Mouse (Mus musculus): ENCODE measurements around the gene Mas1. TPM values are rescaled to one million over a fixed set of nuclear protein-coding genes. Genes with fewer than 3 reads are reported as not detected.
A peak's percentile ranks its signal among the peaks of the same experiment; 100 is the strongest.
"Not testable (repeated sequence)": the region's sequence is repeated elsewhere in the genome, so short reads cannot be mapped to it uniquely, and the experiment has no call there.

Gene Mas1
- 0.33 and 0.38 TPM in 2 replicates for polyA plus RNA-seq (2012; rRNA removed)

- no peak for DNase-seq (ENCODE audit: low spot score)
Measured at GRCm38 (mm10) chr17:12868043-12868442, at the start of gene Mas1. Mas1 (minus strand) TSS chr17:12868143.

- no peak for DNase-seq (ENCODE audit: low spot score)
Measured at GRCm38 (mm10) chr17:12916588-12917380, 48.8 kb upstream of the Mas1 start.

GRCm38 (mm10) chr17:12915881-12916583 is 48.1 kb upstream of the Mas1 start, which contains the start of gene Mrpl18:
Mrpl18 (minus strand) TSS chr17:12916345.
- DNase-seq (ENCODE audit: low spot score): peak; percentile 88

GRCm38 (mm10) chr17:12915488-12915880 is 47.5 kb upstream of the Mas1 start, which contains the start of gene Tcp1:
Tcp1 (plus strand) TSS chr17:12915701.
- DNase-seq (ENCODE audit: low spot score): peak; percentile 35

- no peak for DNase-seq (ENCODE audit: low spot score)
Measured at GRCm38 (mm10) chr17:12910391-12910790, 42.4 kb upstream of the Mas1 start.

GRCm38 (mm10) chr17:12909361-12910280 is 41.7 kb upstream of the Mas1 start, which contains the start of gene Pnldc1:
Pnldc1 (minus strand) TSS chr17:12910230.
- no peak for DNase-seq (ENCODE audit: low spot score)

GRCm38 (mm10) chr17:12906436-12906835 is 38.5 kb upstream of the Mas1 start:
- no peak for DNase-seq (ENCODE audit: low spot score)

- no peak for DNase-seq (ENCODE audit: low spot score)
Measured at GRCm38 (mm10) chr17:12905810-12906209, 37.9 kb upstream of the Mas1 start.

- DNase-seq (ENCODE audit: low spot score): no peak
Measured at GRCm38 (mm10) chr17:12904349-12904748, 36.4 kb upstream of the Mas1 start.

- no peak for DNase-seq (ENCODE audit: low spot score)
Measured at GRCm38 (mm10) chr17:12903372-12904333, 35.7 kb upstream of the Mas1 start.

- no peak for DNase-seq (ENCODE audit: low spot score)
Measured at GRCm38 (mm10) chr17:12902291-12902690, 34.3 kb upstream of the Mas1 start.

- DNase-seq (ENCODE audit: low spot score): not testable (repeated sequence)
Measured at GRCm38 (mm10) chr17:12898607-12899006, 30.7 kb upstream of the Mas1 start.

- DNase-seq (ENCODE audit: low spot score): no peak
Measured at GRCm38 (mm10) chr17:12897674-12898073, 29.7 kb upstream of the Mas1 start.

GRCm38 (mm10) chr17:12892033-12892432 is 24.1 kb upstream of the Mas1 start:
- no peak for DNase-seq (ENCODE audit: low spot score)

- no peak for DNase-seq (ENCODE audit: low spot score)
Measured at GRCm38 (mm10) chr17:12891054-12891453, 23.1 kb upstream of the Mas1 start.

GRCm38 (mm10) chr17:12887021-12887775 is 19.3 kb upstream of the Mas1 start:
- no peak for DNase-seq (ENCODE audit: low spot score)

GRCm38 (mm10) chr17:12886620-12887019 is 18.7 kb upstream of the Mas1 start:
- no peak for DNase-seq (ENCODE audit: low spot score)

GRCm38 (mm10) chr17:12881216-12881615 is 13.3 kb upstream of the Mas1 start:
- DNase-seq (ENCODE audit: low spot score): no peak

- peak; percentile 48 for DNase-seq (ENCODE audit: low spot score)
Measured at GRCm38 (mm10) chr17:12880178-12880577, 12.2 kb upstream of the Mas1 start.

- no peak for DNase-seq (ENCODE audit: low spot score)
Measured at GRCm38 (mm10) chr17:12875734-12876133, 7.8 kb upstream of the Mas1 start, which contains the start of gene Mrgprh. Mrgprh (plus strand) TSS chr17:12876034.

Data from urinary bladder, adult 2 months (tissue).